Comparison of ENCODE assay signal across 12 mouse cellular contexts in genomic region chr9:122055820-122056550, GRCm38 (mm10). TPM values are rescaled to one million over a fixed set of nuclear protein-coding genes. Genes with fewer than 3 reads are reported as not detected.
A peak's percentile ranks its signal among the peaks of the same experiment; 100 is the strongest.
DNase-seq lines count a peak whose midpoint lies in the region; ATAC-seq and TF ChIP-seq lines count a peak whose summit lies in the region.
"Had no signal": no experiment of that assay in that cellular context is flagged by ENCODE, and none has a peak within 500 bp of the region (broad histone marks: within the 10 kb centered on the region; RNA-seq: fewer than 3 reads in every experiment).

No protein-coding gene starts in this region.

- no peaks in the 10 kb centered on the region for H3K27me3 ChIP-seq in liver, postnatal 0 days (ENCODE audit: insufficient read depth, low read length)
- H3K27me3 ChIP-seq in liver, embryonic 12.5 days (replicated peaks), result no peaks in the 10 kb centered on the region
- H3K27me3 ChIP-seq in cerebellum, adult 2 months (ENCODE audit: control insufficient read depth, insufficient read depth, low read length), result no peaks in the 10 kb centered on the region
- H3K27me3 ChIP-seq: forebrain, embryonic 13.5 days; hindbrain, embryonic 15.5 days had no signal

- ATAC-seq in cerebellum, adult (ENCODE audit: insufficient number of reproducible peaks, low FRiP score, low TSS enrichment), result peak; percentile 80
- 0 out of 2 replicates have a peak, but pooled peaks have one; percentile 36 for ATAC-seq in liver, postnatal 0 days
- ATAC-seq in liver, embryonic 12.5 days, result no peak
- ATAC-seq: forebrain, embryonic 13.5 days had no signal

- DNase-seq in cerebellum, postnatal 4 days (ENCODE audit: low spot score in 2 of 2), result no peak
- no peak for DNase-seq in liver, postnatal 0 days
- DNase-seq in cerebellum, adult 2 months, result peak; percentile 86 to 97
- DNase-seq in gastrocnemius, postnatal 25 days, result peak; percentile 70
- no peak for DNase-seq in neural tube, embryonic 10.5 days (ENCODE audit: extremely low spot score, low spot score)
- DNase-seq in layer of hippocampus, adult 18-20 months (ENCODE audit: low spot score in 2 of 2), result no peak

- 65% methylated on average over 5 of the region's 5 CpGs for WGBS in liver, postnatal 0 days (ENCODE audit: insufficient replicate concordance)
- WGBS in liver, embryonic 12.5 days (ENCODE audit: insufficient replicate concordance), result 66% methylated on average over 5 of the region's 5 CpGs
- 8% methylated on average over 5 of the region's 5 CpGs for WGBS in cerebellum, adult 2 months

- no peak overlapping the region for H3K27ac ChIP-seq in liver, postnatal 0 days (ENCODE audit: low read depth)
- no peak overlapping the region for H3K27ac ChIP-seq in liver, embryonic 12.5 days
- H3K27ac ChIP-seq in cerebellum, adult 2 months (ENCODE audit: insufficient read depth, low read length), result peak overlapping the region; percentile 88
- H3K27ac ChIP-seq: forebrain, embryonic 13.5 days; hindbrain, embryonic 15.5 days had no signal

- no peak for TF ChIP-seq EP300 in liver, postnatal 0 days (IDR thresholded peaks at IDR 0.05; ENCODE audit: low read depth)

- no peak overlapping the region for H3K9ac ChIP-seq in liver, postnatal 0 days (replicated peaks)
- no peak overlapping the region for H3K9ac ChIP-seq in liver, embryonic 12.5 days
- H3K9ac ChIP-seq: forebrain, embryonic 13.5 days; hindbrain, embryonic 15.5 days had no signal

- H3K4me1 ChIP-seq in liver, postnatal 0 days (ENCODE audit: insufficient read depth), result no peaks in the 10 kb centered on the region
- H3K4me1 ChIP-seq in liver, embryonic 12.5 days, result no peaks in the 10 kb centered on the region
- H3K4me1 ChIP-seq in cerebellum, adult 2 months (ENCODE audit: control insufficient read depth, insufficient read depth, low read length), result peaks cover 61% of the 10 kb centered on the region

- H3K4me2 ChIP-seq in liver, postnatal 0 days (ENCODE audit: low read depth, low read length), result no peak overlapping the region
- no peak overlapping the region for H3K4me2 ChIP-seq in liver, embryonic 12.5 days
- H3K4me2 ChIP-seq: forebrain, embryonic 13.5 days; hindbrain, embryonic 15.5 days; liver, embryonic 11.5 days had no signal

- H3K4me3 ChIP-seq in liver, postnatal 0 days (ENCODE audit: low read depth, low read length), result no peak overlapping the region
- no peak overlapping the region for H3K4me3 ChIP-seq in liver, embryonic 12.5 days
- no peak overlapping the region for H3K4me3 ChIP-seq in cerebellum, adult 2 months (replicated peaks; ENCODE audit: insufficient read depth, low read depth, low read length)
- H3K4me3 ChIP-seq: forebrain, embryonic 13.5 days; hindbrain, embryonic 15.5 days had no signal

- no peaks in the 10 kb centered on the region for H3K36me3 ChIP-seq in liver, postnatal 0 days (replicated peaks; ENCODE audit: insufficient read depth, low read length)
- H3K36me3 ChIP-seq in liver, embryonic 12.5 days, result no peaks in the 10 kb centered on the region
- H3K36me3 ChIP-seq: hindbrain, embryonic 15.5 days had no signal

- H3K9me3 ChIP-seq in liver, postnatal 0 days (ENCODE audit: low read length), result no peaks in the 10 kb centered on the region
- H3K9me3 ChIP-seq in liver, embryonic 12.5 days (replicated peaks), result no peaks in the 10 kb centered on the region
- H3K9me3 ChIP-seq: forebrain, embryonic 13.5 days; hindbrain, embryonic 15.5 days had no signal

- TF ChIP-seq POLR2A in cerebellum, adult 2 months (IDR thresholded peaks at IDR 0.05; ENCODE audit: borderline replicate concordance, insufficient read depth, low read length), result no peak

- peak; percentile 15; the same call in 1 of the 2 replicates for TF ChIP-seq CTCF in liver, postnatal 0 days (IDR thresholded peaks at IDR 0.05; ENCODE audit: low read depth)
- peak; percentile 46; the same call in 1 of the 2 replicates for TF ChIP-seq CTCF in cerebellum, adult 2 months (IDR thresholded peaks at IDR 0.05; ENCODE audit: borderline replicate concordance, insufficient read depth, low read depth, low read length)

RNA-seq across cellular contexts. Expression of gene Pomgnt2, which starts 59.1 kb away (rescaled TPM):
- polyA plus RNA-seq in liver, postnatal 0 days (2015; fragmentation: Nextera tagmentation; extraction: Ambion mirVana), result 3.1 and 3.6 TPM in 2 replicates
- polyA plus RNA-seq in liver, embryonic 12.5 days (2016; fragmentation: Nextera tagmentation; extraction: Ambion mirVana), result 3.4 and 3.5 TPM in 2 replicates
- 41.0 and 43.5 TPM in 2 replicates for polyA plus RNA-seq in cerebellum, adult 2 months (2012; rRNA removed)
- 10 to 100 TPM in 1 of 2 experiments, 1 to 10 TPM in 1; 8.9 to 10.0 TPM for total RNA-seq in gastrocnemius, postnatal 25 days (2021)
- 10 to 100 TPM; 45.4 to 45.5 TPM for total RNA-seq in layer of hippocampus, adult 18-20 months (2021)
- total RNA-seq: neutrophil, adult 5-6 weeks had no signal

Comparison
In these comparisons a context has a peak if more than half of its experiments do, and no peak if none do; other contexts are left out.
1. DNase-seq: peak in cerebellum, adult 2 months (2 of 2) and gastrocnemius, postnatal 25 days (single experiment); none in cerebellum, postnatal 4 days (0 of 2), liver, postnatal 0 days (single experiment), neural tube, embryonic 10.5 days (single experiment) and layer of hippocampus, adult 18-20 months (0 of 2).